Mouse (Mus musculus): ENCODE data around the gene Nprl2.

The Nprl2 gene

DNA sequence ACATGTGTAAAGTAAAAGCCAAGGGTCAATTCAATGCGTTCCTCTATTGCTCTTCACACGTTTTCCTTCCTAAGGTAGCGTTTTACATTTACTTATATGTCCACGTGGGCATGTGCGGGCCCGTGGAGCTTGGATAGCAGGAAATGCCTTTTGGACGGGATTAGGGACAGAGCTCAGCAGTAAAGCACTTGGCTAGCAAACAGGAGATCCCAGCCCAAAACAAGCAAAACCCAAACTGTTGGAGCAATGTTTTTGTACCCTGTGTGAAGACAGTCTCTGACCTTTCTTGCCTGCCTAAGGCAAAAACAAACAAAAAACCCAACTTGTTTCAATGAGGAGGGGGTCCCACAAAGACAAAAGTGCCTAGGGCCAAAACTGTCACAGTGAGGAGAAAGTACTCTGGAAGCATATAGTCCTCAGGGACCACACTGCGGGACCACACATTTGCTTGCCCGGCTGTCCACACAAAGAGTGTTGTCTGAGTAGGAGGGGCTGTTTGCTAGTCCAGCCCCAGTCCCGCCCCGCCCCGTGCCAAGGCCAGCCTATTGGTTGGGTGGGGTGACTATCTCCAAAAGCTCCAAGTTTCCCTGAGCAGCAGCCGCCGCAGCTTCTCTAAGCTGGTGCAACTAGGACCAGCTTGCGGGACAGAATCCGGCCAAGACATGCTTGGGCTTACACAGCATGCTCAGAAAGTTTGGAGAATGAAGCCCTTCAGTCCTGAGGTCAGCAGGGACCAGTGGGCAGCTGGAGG, 34.5 kb downstream of the Nprl2 start, which contains the start of gene Hyal1:
Gene Hyal1 (plus strand): TSS at position 571 of the 751 bp plus-strand sequence.
- no peak for DNase-seq (ENCODE audit: low spot score in 2 of 2)

DNA sequence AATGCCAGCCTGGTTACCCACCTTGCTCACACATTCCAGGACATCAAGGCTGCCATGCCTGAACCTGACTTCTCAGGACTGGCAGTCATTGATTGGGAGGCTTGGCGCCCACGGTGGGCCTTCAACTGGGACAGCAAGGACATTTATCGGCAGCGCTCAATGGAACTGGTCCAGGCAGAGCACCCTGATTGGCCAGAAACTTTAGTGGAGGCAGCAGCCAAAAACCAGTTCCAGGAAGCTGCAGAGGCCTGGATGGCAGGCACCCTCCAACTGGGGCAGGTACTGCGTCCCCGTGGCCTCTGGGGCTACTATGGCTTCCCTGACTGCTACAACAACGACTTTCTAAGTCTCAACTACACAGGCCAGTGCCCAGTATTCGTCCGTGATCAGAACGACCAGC, 35.8 kb downstream of the Nprl2 start:
- no peak for DNase-seq (ENCODE audit: low spot score in 2 of 2)

DNA sequence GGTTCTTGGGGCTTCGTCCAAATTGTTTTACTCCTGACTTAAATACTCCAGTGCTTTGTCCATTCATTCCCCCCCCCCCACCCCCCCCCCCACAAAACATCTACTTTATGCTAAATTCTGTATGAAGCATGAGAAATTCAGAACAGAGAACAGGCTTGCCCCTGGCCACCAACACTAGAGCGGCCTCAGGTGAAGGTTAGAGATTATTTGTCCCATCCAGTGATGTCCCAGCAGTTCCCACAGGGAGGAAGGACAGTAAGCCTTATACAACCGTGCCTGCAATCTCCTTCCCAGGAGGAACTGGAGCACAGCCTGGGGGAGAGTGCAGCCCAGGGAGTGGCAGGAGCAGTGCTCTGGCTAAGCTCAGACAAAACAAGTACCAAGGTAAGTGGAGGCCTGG, 36.6 kb downstream of the Nprl2 start, which contains the start of gene Naa80:
Gene Naa80 (plus strand): TSS at position 301 of the 400 bp plus-strand sequence.
- DNase-seq (ENCODE audit: low spot score in 2 of 2): no peak

DNA sequence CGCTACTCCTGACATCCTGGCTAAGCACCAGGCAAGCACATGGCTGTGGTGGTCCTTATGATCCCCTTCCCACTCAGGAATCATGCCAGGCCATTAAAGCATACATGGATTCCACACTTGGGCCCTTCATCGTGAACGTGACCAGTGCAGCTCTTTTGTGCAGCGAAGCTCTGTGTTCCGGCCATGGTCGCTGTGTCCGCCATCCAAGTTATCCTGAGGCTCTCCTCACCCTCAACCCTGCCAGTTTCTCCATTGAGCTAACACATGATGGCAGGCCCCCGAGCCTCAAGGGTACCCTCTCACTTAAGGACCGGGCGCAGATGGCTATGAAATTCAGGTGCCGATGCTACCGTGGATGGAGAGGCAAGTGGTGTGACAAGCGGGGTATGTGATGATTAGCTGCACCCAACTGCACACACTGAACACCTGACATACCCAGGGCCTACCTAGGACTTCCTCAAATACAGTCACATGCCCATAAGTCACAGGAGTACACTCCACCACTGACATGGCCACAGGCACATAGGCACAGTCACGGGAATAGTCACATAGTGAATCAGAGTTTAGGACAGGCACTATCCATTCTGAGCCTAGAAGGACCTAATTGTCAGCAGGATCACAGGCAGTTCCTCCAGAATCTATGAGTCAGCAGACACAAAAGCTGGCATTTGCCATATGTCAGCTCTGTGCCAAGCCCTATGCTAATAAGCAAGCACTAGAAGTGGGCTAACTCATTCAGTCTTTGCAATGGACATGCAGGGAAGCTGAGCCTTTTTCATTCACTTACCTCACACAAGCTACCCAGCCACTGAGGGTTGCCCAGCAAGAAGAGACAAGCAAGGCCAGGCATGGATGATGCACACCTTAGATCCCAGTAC, 37.2 kb downstream of the Nprl2 start:
- DNase-seq (ENCODE audit: low spot score in 2 of 2): no peak

DNA sequence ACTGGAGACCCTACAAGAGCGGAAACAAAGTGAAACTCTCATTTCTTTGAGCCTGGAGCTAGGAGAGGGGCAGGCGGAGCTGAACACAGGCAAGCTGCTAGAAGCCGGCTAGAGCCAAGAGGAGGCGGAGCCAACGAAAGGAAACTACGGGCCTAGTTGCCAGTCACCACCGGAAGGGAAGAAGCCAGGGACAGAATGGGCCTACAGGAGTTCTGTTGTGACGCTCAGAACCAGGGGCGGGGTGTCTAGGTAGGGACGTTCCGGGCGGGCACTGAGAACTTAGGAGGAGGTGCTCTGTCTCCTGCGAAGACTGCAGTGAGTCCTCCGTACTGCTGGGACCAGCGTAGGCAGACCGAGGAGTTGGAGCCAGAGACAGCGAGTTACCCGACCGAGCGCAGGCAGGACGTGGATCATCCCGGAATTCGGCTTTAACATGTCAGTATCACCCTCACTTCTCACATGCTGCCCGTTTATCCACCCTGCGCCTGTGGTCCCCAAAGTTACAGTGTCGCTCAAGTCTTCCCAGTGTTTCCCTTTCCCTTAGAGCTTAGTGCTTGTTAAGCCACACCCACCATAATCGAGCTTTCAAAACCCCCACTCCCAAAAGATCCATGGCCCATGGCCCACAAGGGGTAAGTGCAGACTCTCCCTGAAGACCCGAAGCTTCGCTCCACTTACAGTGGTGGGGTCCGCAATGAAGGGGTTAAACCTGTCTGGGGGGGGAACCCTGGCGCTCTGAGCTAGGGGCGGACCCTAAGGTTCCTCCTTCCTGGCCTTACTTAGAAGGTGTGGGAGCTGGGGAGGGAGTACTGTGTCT, 38.7 kb downstream of the Nprl2 start, which contains the start of gene Hyal3:
Gene Hyal3 (plus strand): TSS at position 318 of the 817 bp plus-strand sequence.
- DNase-seq (ENCODE audit: low spot score in 2 of 2): peak; percentile 79 to 82

DNA sequence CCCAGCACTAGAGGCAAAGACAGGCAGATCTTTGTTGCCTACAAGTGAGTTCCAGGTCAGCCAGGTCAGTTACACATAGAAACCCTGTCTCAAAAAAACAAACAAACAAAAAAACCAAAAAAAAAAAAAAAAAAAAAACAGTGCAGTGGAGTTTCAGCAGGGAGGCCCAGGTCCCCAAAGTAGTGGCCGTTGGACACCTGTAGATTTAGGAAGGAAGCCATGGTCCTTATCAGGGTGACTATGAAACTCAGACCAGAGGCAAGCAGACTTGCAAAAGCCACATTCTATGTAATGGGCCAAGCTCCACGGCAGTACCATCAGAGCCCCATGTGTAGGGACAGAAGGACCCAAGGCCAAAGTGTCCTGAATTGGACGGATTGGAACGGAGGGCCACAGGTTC, 39.6 kb downstream of the Nprl2 start:
- no peak for DNase-seq (ENCODE audit: low spot score in 2 of 2)

DNA sequence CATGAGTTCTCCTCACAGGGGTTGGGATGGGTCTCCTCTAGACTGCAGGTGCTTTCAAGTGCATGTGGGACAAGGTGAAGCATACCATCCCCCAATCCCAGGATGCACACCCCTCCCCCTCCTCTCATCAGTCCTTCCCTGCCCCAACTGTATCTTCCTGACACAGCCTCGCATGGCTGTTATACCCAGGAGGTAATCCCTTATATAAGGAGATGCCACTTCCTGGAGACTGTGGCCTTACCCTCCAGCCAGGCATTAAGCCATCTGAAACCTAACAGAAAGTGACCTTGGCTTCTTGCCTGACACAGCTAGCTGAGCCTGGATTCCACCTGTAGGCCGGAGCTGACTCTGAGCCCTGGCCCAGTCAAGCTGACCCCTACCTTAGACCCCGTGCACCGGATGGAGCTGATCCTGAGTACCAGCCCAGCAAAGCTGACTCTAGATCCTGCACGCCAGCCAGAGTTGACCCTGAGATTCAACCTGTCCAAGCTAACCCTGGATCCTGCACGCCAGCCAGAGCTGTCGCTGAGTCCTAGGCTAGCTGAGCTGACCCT, 40.6 kb downstream of the Nprl2 start:
- DNase-seq (ENCODE audit: low spot score in 2 of 2): no peak

DNA sequence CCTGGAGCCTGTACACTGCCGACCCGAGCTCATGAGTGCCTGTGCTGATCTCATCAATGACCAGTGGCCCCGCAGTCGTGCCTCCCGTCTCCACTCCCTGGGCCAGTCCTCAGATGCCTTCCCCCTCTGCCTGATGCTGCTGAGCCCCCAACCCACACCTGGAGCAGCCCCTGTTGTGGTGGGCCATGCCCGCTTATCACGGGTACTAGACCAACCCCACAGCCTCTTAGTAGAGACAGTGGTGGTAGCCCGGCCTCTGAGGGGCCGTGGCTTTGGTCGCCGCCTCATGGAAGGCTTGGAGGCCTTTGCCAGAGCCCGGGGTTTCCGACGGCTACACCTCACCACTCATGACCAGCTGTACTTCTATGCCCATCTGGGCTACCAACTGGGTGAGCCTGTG, 41.1 kb downstream of the Nprl2 start:
- no peak for DNase-seq (ENCODE audit: low spot score in 2 of 2)

DNA sequence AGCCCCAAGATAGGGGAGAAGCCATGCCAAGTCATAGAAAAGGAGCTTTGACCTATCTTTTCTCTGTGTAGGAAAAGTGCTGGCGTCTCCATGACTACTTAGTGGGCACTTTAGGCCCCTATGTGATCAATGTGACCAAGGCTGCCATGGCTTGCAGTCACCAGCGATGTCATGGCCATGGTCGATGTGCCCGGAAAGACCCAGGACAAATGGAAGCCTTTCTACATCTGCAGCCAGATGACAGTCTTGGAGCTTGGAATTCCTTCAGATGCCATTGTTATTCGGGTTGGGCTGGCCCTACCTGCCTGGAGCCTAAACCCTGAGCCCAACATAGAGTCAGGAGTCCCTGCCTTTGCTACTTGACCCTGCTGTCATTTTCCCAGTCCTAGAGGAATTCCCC, 44.5 kb downstream of the Nprl2 start:
- DNase-seq (ENCODE audit: low spot score in 2 of 2): no peak

DNA sequence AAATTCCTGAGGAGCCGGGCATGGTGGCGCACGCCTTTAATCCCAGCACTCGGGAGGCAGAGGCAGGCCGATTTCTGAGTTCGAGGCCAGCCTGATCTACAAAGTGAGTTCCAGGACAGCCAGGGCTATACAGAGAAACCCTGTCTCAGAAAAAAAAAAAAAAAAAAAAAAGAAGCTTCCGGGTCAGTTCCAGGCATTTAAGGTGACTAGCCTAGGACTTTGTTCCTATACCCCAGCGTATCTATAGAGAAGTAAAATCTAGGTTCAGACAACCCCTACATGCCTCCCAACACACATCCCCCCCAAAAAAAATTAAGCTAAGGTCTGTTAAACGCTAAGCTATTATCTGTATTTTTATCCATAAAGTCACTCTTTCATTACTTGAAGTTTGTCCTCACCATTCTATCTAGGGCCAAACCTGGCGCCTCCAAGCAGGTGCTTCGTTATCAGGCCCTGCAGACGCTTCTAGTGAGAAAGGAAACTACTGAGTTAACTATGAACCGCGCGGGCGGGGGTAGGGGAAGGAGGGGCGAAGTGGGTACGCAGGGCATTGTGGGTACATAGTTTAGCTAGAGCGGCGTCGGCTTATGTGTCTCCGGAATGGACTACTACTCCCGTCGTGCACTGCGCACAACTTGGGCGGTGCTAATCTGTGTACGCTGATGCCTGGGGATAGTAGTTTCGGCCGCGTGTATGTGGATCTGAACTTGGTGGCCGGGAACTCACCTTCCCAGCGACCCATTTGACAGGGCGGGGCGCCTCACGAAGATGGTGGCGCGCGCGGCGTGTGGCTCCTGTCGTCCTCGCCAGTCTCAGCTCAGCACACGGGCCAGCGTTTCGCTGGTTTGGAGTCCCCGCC, 45.2 kb downstream of the Nprl2 start, which contains the start of gene Ifrd2:
Gene Ifrd2 (plus strand): TSS at position 669 of the 859 bp plus-strand sequence.
- peak; percentile 95 to 97 for DNase-seq (ENCODE audit: low spot score in 2 of 2)

DNA sequence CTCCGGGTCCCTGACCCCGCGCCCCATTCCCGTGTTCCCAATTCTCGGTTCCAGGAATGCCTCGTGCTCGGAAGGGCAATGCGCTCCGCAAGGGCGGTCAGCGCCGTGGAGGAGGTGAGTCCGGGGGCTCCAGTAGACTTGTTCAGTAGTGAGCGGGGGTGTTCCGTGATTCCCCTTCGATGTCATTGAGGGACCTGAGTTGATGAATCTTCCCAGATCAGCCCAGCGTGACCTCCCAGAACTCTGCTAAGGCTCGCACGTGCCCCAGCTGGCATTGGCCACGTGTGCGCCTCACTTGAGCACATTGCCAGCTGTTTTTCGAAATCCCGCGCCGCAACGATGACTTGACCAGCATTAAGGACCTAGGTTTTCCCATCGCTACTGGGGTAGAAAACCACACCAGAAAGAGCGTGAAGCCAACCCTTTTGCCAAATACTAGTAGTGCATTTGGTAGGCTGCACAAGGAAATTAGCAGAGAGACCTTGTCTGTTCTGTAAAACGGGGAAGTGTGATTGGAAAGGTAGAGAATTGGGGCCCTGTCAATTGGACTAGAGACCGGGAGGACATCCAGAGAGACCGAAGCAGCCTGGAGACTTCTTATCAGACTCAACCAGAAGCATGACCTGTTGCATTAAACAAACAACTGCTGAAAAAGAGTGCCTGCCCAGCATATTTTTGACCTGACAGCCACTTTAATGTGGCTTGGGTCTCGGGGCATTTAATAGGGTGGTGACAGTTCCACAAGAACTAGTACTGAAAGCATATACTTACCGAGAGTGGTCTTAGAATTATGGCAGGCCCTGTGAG, 46.0 kb downstream of the Nprl2 start:
- DNase-seq (ENCODE audit: low spot score in 2 of 2): no peak

DNA sequence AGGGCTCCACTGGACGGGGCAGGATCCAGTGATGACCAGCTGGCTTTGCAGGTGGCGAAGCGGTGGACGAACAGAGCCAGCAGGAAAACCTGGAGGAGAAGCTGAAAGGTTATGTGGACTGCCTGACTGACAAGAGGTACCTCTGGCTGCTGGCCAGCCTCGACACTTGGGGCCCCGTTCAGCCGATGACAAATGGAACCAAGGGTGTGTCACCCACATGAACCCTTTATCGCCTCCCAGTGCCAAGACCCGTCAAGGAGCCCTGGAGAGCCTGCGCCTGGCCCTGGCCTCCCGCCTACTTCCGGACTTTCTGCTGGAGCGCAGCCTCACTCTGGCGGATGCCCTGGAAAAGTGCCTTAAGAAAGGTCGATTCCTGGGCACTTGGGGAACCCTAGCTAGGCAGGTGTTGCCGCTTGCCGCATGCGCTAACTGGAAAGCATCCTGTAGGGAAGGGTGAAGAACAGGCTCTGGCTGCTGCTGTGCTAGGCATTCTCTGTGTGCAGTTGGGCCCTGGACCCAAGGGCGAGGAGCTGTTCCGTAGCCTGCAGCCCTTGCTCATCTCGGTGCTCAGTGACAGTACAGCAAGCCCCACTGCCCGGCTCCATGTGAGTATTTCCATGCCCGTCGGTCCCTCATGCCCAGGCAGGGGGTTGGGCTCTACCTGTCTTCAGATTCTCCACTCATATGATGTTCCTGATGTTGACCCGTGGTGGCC, 48.2 kb downstream of the Nprl2 start:
- no peak for DNase-seq (ENCODE audit: low spot score in 2 of 2)

DNA sequence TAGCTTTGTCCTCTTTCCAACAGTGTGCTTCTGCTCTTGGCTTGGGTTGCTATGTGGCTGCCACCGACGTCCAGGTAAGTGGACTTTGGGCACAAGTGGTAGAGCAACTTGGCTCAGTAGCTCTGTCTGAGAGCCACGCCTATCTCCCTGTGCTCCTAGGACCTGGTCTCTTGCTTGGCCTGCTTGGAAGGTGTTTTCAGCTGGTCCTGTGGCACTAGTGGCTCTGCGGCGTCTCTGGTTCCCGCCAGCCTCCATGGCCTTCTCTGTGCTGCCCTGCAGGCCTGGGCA, 48.7 kb downstream of the Nprl2 start:
- no peak for DNase-seq (ENCODE audit: low spot score in 2 of 2)

DNA sequence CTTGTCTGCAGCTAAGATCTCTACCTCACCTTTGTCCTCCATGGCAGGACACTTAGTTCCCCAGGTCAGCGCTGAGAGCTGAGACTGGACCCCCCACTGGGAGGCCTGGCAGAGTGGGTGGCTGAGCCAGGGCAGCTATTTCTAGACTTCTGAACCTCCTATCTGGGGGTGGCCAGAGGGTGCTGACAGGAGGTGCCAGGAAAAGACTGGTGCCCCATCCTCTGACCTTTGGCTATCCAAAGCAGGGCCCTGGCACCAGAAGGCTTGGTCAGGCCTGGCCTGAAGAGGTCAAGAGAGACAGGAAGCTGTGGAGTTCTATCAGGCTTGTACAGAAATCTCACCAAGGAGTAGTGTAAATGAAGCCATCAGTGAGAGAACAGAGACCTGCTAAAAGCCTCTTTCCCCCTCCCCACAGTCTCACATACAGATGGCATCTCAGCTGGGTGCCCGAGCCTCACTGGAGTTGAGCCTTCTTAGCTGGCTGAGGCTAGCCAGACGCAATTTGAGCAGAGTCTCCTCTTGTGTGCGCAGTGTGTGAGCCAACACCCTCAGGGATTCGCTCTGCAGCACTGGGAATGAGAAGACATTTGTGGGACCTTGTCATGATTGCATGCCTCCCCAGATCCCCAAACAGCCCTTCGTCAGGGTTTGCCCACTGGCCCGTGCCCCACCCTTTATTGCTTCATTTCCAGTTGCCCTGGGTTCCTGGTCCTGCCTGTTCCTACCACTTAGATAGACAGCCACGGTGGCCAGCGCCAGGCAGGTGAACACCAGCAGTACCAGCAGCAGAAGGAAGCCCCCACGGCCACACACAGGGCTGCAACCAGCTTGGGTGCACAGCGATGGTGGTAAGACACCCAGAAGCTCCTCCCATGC, 51.3 kb downstream of the Nprl2 start:
- no peak for DNase-seq (ENCODE audit: low spot score in 2 of 2)

DNA sequence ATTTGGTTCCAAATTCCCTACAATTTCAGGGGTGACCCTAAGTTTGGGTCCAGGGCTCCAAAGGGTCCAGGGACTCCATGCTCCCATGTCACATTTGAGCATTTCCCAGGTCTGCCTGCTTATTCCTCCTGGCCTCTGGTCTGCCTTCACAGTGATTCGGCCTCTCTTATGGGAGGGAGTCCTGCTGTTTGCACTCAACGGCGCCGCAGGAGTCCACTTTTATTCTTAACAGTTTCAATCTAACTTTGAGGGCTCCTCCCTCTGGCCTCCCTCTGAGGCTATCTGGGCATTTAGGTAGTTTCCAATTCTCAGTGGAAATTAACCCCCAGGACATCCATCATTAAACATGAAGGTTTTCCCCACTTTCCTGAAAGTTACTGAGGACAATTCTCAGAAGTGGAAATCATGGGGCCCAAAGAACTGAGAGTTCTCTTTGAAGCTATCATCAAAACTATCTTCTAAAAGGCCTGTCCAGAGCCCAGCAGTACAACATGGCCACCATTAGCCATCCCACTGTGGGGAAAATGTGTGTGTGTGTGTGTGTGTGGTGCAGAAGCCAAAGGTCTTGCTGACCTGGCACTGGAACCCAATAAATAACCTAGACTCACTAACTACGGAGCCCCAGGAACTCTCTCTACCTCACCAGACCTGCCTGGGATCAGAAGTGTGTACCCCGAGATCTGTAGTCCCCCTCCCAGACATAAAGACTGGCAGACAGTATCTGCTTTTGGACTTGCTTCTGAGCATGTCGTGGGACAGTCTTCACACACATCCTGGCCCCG, 52.4 kb downstream of the Nprl2 start:
- no peak for DNase-seq (ENCODE audit: low spot score in 2 of 2)

All from thymus, postnatal 10 days (tissue).